Mouse (Mus musculus): Measurements from ENCODE around the gene Slain2. TPM values are rescaled to one million over a fixed set of nuclear protein-coding genes. Genes with fewer than 3 reads are reported as not detected.
"Not testable (repeated sequence)": the region's sequence is repeated elsewhere in the genome, so short reads cannot be mapped to it uniquely, and the experiment has no call there.

Gene Slain2
- total and polyA plus RNA-seq, 3 experiments, result 13.8 to 83.4 (median 52.5) TPM

DNA sequence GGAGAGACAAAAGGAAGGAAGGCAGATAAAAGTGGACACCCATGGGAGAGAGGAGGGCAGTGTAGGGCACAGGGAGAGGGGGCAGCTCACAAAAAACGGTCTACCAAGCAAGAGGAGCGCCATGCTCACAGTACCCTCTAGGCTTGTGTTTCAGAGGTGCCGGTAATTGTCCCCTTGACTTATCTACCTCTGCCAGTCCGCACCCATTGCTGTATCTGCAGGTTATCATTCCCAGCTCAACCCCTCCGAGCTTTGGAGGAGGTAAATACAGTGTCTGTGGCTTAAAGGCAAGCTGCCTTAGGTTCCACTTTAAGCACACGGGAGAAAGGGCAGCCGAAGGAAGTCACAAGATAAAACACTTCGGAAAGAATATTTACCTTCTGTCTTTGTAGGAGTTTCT is 14.8 kb upstream of the Slain2 start:
- no peak for DNase-seq

DNA sequence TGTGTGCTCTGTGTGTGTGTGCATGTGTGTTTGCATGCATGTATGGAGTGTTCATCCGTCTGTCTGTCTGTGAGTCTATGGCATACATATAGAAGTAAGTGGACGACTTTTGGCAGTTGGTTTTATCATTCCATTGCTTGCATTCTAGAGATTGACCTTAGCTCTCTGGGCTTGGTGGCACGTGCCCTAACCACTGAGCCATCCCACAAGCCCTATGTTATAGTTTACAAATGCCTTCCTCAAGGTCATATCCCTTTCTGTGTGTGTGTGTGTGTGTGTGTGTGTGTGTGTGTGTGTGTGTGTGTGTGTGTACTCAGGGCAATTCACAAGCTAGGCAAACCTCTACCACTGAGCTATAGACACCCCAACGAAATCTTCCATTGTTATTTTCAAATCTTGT is 12.2 kb upstream of the Slain2 start:
- no peak for DNase-seq

DNA sequence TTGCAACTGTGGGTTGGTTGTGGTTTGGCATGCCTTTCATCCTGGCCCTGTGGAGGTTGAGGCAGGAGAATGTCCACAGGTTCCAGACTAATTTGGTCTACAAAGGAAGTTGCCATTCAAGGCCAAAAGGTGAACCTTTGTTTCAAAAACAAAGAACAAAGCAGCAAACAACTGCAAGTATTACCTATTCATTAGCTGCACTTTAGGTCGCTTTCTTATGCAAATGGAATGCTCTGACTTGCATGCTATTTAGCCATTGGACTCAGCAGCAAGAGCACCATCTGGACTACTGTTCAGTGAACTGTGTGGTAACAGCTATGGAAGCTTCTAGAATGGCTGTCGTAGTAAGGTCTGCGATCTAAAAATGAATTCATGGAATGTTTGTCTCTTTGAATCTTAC is 11.8 kb upstream of the Slain2 start:
- DNase-seq, result no peak

DNA sequence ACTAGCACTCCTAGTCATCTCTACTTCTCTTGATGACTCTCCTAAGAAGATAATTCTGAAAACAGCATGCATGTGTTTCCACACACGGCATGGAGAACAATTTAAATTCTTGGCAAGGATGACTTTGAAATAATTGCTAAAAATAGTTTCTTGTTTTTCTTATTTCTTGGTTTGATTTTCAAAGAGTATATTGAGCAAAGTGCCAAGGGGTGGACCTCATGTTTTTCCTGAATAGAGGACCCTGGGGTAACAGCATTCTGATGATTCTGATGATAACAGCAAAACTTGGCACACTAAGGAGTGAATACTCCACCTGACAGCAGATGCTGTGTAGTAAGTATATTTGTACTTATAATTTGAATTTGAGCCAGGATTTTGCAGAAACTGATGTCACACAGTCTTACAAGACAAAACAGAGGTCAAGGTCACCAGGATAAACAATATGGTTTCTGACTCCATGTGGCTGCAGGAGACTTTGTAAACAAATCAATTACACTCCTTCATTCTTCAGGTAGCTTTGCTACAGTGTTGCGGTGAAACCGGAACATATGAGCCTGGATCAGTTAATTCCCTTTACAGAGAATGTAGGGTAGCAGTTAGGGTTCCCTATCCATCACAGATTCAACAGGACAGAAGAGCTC is 11.1 kb upstream of the Slain2 start:
- DNase-seq, result no peak

DNA sequence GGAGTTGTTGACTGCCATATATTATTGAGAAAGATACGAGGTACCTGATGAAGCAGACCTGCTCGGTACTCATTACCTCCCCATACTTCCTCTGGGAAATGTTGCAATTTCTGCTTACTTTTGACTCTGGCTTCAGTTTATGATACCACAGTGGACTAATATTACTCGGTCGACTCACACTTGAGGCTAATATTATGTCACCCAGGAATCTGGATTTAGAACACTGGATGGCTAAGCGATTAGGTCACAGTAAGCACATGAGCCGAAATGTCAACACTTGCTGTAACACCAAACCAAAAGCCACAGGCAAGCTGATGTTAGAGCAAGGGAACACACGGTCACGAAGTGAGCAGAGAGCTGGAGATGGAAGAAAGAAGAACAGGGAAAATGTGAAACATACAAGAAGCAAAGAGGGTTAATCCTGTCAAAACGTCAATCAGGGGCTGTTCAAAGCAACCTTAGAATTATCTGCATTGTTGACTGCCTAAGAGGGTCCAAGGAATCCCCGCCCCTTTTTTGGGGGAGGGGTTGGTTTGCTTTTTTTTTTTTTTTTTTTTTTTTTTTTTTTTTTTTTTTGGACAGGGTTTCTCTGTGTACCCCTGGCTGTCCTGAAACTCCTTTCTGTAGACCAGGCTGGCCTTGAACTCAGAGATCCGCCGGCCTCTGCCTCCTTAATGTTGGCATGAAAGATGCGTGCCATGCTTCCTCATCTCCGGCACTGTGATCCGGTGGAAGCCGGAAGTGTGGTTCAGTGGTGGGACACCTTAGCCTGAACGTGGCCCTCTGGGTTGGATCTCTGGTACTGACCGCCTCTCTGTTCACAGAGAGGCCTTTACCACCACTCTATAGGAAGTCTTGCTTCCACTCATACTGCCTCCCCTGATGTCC is 9.0 kb upstream of the Slain2 start:
- peak; percentile 32 for DNase-seq

- DNase-seq, result no peak
These were observed 6.7 kb upstream of the Slain2 start for GRCm38 (mm10) chr5:72907402-72907801.

DNA sequence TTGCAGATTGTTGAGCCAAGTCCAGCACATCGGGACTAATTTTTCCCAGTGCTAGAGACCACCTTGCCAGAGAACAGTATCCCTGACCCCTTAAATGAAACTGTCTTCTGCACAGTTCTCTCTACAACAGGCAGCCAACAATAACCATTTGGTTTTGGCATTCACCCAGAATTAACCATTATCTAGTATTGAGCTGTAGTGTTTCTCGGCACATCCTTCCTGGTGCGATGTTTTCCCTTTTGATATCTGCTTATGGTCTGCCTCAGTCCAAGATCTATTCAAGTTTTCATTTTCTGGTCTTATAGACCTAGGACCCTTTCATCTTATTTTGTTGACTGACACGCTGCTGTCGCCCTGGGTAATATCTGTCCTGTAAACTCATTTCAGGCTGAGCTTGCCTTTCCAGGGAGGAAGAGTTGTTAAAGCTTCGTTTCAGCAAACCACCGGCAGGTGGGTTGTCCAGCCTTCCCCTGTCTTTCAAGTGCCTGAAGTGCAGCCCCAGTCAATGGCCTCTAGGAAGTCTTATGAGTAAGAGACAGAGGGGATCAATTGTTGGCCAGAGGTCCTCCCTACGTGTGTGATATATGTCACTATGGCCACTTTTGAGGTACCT is 5.7 kb upstream of the Slain2 start:
- DNase-seq, result no peak

DNA sequence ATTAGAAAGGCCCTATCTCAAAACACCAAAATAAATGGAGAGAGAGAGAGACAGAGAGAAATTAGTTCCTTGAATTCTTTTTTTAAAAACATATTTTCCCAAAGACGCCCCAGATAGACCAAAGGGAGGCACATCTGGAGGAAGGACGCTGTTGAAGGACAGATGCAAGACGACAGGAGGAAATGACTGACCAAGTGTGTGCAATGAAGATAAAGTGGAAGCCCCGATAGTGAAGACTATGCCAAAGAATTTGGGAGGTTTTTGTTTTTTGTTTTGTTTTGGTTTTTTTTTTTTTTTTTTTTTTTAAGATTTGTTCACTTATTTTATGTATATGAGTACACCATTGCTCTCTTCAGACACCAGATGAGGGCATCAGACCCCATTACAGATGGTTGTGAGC is 4.7 kb upstream of the Slain2 start:
- DNase-seq, result no peak

- peak; percentile 38 for DNase-seq
These were observed 3.7 kb upstream of the Slain2 start for GRCm38 (mm10) chr5:72910373-72910772.

DNA sequence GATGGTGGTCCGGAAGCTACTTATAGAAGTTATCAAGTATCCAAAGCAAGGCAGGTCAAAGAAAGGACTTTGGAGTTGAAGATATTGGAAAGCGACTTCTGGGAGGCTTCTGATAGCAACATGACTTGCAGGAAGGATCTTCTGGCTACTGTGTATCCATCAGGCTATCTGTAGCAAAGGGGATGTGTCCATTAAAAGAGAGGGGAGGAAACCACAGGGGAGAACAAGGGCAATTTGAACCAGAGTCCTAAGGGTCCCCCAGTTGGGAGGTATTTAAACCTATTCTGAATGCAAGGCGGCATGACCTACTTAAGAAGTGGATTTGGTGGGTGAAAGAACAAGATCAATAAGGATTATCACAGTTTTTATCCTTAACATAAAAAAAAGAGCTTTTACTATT is 2.8 kb upstream of the Slain2 start:
- DNase-seq, result no peak

GRCm38 (mm10) chr5:72914633-72915561 is 793 bp downstream of the Slain2 start:
- DNase-seq, result no peak

GRCm38 (mm10) chr5:72916048-72916447 is 1.9 kb downstream of the Slain2 start:
- DNase-seq, result peak; percentile 14

GRCm38 (mm10) chr5:72916851-72917250 is 2.7 kb downstream of the Slain2 start:
- no peak for DNase-seq

DNA sequence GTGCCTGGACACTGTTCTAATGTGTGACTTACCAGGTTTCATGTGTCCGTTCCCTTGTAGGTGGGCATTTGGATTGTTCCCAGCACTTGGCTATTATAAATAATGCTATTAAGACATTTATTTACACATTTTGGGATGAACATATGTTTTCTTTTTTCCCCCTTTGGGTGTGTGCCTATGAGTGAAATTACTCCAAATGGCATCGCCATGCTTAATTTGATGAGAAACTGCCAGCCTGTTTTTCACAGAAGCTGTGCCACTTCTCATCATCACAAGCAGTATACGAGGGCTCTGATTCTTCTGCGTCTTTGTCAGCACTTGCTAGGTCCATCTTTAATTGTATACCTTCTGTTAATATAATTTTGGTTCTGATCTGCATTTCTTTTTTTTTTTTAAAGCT is 6.3 kb downstream of the Slain2 start:
- DNase-seq, result no peak

DNA sequence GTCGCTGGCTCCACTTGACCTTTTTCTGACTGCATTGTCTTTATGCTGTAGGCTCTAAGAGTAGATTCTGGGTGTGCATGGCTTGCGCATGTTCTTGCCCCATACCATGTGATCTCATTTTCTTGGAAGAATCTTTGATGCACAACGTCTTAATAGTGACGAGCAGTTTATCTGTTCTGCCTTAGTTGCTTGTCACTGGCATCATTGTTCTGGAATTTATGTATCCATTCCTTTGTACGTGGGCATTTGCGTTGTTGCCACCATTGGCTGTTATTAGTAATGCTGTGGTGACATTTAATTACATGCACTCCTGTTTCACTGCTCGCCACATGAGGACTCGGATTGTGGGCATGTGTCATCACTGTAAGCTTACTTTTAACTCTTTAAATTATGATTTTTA is 7.1 kb downstream of the Slain2 start:
- DNase-seq, result no peak

DNA sequence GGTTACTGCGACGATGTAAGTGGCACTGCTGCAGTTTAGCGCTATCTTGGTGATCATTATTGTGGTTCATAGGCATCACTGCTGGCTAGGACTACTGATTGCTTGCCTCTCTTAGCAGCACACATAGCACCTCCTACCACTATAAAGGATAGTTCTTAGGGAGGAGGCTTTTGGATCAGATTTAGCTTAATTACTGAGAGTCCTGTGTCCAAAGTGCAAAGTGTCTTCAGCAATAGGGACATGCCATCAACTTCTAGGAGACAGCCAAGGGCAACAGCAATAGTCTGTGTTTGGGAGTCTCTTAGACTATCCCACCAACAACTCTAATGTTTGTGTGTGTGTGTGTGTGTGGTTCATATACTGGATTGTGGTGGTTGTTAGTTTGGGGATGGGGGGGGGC is 8.7 kb downstream of the Slain2 start:
- DNase-seq, result no peak

GRCm38 (mm10) chr5:72927074-72927473 is 13.0 kb downstream of the Slain2 start:
- DNase-seq, result no peak

DNA sequence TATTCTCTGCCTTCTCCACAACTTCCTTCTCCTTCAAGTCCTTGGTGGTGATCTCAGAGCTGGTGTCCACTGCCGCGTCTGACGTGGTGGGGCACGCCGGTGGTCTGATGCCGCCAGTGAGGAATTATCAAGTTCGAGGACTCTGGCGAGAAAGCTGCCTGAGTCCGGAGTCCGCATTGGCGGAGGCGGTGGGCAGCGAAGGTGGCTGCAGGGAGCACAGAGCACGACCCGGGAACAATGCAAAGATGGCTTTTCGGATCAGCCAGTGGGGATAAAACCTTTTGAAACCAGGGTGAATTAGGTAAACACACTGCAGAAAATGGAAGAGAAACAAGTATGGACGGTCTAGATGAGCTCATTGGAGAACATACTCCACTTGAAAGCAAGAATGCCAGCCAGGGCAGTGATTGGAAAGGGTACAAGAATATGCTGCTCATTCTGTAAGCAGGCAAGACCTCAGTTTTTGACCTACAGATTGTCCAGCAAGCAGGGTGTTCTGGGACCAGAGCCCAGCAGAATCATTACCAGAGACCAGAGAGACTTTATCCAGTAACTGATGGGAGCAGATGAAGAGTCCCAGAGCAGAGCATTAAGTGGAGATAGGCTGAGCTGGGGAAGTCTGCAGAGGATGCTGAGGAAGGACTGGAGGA is 19.0 kb downstream of the Slain2 start:
- no peak for DNase-seq

GRCm38 (mm10) chr5:72938421-72938820 is 24.3 kb downstream of the Slain2 start:
- DNase-seq, result not testable (repeated sequence)

DNA sequence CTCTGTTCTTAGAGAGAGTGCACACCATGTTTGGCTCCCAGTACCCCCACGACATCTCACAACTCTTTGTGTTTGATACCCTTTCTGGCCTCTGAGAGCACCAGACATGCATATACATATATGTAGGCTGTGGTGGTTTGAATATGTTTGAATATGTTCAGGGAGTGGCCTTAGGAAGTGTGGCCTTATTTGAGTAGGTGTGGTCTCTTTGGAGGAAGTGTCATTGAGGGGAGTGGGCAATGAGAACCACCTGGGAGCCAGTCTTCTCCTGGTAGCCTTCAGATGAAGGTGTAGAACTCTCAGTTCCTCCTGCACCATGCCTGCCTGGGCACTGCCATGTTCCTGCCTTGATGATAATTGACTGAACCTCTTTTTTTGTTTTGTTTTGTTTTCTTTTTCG is 25.2 kb downstream of the Slain2 start:
- no peak for DNase-seq

DNA sequence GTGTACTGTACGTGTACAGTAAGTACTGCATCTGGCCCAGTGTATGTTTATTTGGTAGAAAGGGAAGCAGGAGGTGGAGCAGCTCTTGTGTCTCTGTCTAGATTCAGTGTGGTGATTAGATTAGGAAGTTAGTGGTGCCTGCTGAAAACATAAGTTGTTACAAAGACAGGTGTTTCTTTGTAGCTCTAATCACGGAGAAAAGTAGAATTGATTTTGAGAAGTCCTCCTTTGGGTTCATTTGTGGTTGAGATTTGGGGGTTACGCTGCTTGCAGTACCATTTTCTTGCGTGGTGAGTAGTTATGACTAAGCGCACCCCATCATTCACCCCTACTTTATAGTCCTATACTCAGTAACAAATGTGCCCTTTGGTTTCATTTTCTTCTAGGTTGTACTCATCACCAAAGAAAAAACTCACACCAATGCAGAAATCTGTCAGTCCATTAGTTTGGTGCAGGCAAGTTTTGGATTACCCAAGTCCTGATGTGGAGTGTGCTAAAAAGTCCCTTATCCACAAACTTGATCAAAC is 26.9 kb downstream of the Slain2 start:
- no peak for DNase-seq

All from adrenal gland, adult 2 months (tissue).